Mouse (Mus musculus): Measurements from ENCODE around the gene Scfd2. TPM values are rescaled to one million over a fixed set of nuclear protein-coding genes. Genes with fewer than 3 reads are reported as not detected.

Scfd2 gene
- polyA plus RNA-seq (2011; ENCODE audit: insufficient read depth, insufficient read length, low replicate concordance, missing spikeins) = 3.1 and 8.1 TPM in 2 replicates

DNA sequence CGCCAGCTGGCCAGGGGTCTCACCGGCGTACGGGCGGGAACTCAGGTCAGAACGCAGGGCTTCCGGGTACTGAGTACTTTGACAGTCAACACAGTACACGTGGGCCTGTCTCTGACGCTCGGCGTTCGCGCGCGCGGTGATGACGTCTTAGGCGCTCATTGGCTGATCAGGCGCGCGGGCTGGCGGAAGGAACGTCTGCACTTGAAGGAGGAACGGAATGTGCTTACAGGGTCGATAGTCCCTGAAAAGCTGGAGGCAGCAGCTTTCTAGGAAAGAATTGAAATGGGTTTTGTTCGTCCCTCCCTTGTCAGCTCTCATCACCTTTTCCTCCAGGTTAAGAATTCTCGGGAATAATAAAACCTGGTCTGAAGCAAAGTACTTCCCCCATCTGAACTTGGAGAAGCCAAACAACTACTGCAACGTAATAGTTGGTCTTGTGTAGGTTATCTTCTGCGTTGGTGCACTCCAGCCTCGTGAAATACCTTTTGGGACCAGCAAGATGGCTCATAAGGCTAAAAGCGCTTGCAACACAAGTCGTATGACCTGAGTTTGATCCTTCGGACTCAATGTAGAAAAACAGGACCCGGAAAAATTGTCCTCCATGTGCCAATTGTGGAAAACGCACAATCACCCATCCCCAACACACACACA, at the start of gene Scfd2:
Gene Scfd2 (minus strand): TSS at position 130 of the 651 bp plus-strand sequence.
- Histone ChIP-seq H3K4me1 (ENCODE audit: control insufficient read depth, insufficient read depth, low read length) (peaks cover 5% of the 10 kb centered on the region; the same call in 1 of the 2 replicates), H3K27ac (ENCODE audit: control insufficient read depth, insufficient read depth, low read depth, low read length, poor library complexity) (peak within 1 kb of the TSS; percentile 35), H3K4me3 (replicated peaks; ENCODE audit: control insufficient read depth, low read depth, low read length) (peak within 1 kb of the TSS; percentile 90)
- 6% methylated on average over 35 of the region's 35 CpGs for whole genome bisulfite sequencing
- TF ChIP-seq POLR2A (IDR thresholded peaks at IDR 0.05; ENCODE audit: borderline replicate concordance, control insufficient read depth, low read depth, low read length) = peak; percentile 75; the same call in 1 of the 2 replicates
- no peak for TF ChIP-seq CTCF (IDR thresholded peaks at IDR 0.05; ENCODE audit: control insufficient read depth, insufficient read depth, low read length)

DNA sequence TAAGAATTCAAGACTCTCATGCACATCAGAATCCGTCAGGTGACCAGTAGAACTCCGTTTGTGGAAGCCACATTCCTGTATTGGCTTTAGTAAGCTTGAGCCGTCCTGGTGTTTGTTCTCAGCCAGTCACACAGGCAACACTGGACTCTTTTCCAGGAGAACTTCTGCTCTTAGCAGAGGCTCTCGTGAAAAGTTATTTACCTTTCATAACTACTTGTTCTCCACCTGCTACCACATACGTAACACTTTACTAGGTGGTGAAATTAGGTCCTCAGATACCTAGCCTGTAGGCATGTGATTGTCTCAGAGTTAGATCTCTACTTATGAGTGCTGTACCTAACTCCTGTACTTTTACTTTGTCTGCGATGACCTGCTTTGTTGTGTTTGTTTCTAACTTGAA, 40.2 kb upstream of the Scfd2 start:
- Histone ChIP-seq H3K4me3 (replicated peaks; ENCODE audit: control insufficient read depth, low read depth, low read length) (no peak overlapping the region), H3K4me1 (ENCODE audit: control insufficient read depth, insufficient read depth, low read length) (no peaks in the 10 kb centered on the region), H3K27ac (ENCODE audit: control insufficient read depth, insufficient read depth, low read depth, low read length, poor library complexity) (no peak overlapping the region)
- 87% methylated on average over 6 of the region's 6 CpGs for WGBS
- TF ChIP-seq CTCF (IDR thresholded peaks at IDR 0.05; ENCODE audit: control insufficient read depth, insufficient read depth, low read length) (no peak), POLR2A (IDR thresholded peaks at IDR 0.05; ENCODE audit: borderline replicate concordance, control insufficient read depth, low read depth, low read length) (no peak)

DNA sequence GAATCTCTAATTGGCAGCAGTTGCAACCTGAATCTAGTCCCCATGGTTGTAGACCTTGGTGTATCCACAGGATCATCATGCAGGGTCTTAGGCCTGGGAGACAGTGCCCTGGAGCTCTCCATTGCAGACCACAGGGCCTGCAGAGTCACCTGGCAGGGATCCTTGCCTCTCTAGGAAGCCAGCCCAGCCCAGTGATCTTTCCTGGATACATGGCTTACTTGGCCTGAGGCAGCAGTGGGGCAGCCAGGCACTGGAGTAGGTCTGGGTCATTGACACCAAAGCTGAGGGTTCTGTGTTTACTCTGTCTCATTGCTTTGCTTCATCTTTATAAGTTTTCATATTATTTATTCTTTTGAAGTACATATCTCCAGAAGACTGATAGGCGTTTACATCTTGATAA, 29.6 kb upstream of the Scfd2 start:
- H3K27ac ChIP-seq (ENCODE audit: control insufficient read depth, insufficient read depth, low read depth, low read length, poor library complexity) = no peak overlapping the region
- no peak overlapping the region for H3K4me3 ChIP-seq (replicated peaks; ENCODE audit: control insufficient read depth, low read depth, low read length)
- H3K4me1 ChIP-seq (ENCODE audit: control insufficient read depth, insufficient read depth, low read length) = no peaks in the 10 kb centered on the region
- TF ChIP-seq CTCF (IDR thresholded peaks at IDR 0.05; ENCODE audit: control insufficient read depth, insufficient read depth, low read length) = no peak
- no peak for TF ChIP-seq POLR2A (IDR thresholded peaks at IDR 0.05; ENCODE audit: borderline replicate concordance, control insufficient read depth, low read depth, low read length)
- WGBS = 84% methylated on average over 1 of the region's 1 CpGs

DNA sequence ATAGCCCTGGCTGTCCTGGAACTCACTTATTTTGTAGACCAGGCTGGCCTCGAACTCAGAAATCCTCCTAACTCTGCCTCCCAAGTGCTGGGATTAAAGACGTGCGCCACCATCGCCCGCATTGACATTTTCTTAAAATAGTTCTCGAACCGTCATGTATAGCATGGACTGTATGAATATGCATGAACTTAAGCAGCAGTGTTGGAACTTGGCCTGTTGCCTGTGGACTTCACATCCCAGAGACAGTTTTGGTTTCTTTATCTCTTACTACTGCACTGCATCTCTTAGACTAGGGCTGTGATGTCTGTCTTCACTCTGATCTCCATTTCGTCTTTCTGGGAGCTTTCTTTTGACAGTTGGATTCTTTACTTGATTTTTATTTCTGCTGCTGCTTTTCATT, 18.0 kb upstream of the Scfd2 start:
- TF ChIP-seq POLR2A (IDR thresholded peaks at IDR 0.05; ENCODE audit: borderline replicate concordance, control insufficient read depth, low read depth, low read length) = no peak
- WGBS = 90% methylated on average over 8 of the region's 8 CpGs

DNA sequence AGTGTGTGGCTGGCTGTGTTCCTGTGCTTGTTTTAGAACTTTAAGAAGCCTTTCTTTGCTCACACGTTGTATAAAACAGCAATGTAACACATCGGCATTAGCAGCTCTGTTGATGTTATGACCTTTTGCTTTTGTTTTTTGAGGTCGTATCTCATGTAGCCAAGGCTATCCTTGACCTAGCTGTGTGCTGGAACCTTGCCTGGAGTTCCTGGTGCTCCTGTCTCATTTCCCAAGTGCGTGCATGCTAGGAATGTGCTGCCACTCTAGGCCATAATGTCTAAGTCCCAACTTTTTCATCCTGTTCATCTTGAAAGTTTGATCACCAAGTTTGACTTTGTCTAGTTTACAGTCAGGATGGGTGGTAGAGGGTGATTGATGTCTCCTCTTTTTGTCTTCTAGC, 14.0 kb upstream of the Scfd2 start:
- no peak overlapping the region for H3K27ac ChIP-seq (ENCODE audit: control insufficient read depth, insufficient read depth, low read depth, low read length, poor library complexity)
- TF ChIP-seq POLR2A (IDR thresholded peaks at IDR 0.05; ENCODE audit: borderline replicate concordance, control insufficient read depth, low read depth, low read length) (no peak), CTCF (IDR thresholded peaks at IDR 0.05; ENCODE audit: control insufficient read depth, insufficient read depth, low read length) (no peak)
- no peaks in the 10 kb centered on the region for H3K4me1 ChIP-seq (ENCODE audit: control insufficient read depth, insufficient read depth, low read length)
- 93% methylated on average over 4 of the region's 4 CpGs for WGBS
- no peak overlapping the region for H3K4me3 ChIP-seq (replicated peaks; ENCODE audit: control insufficient read depth, low read depth, low read length)

More for the DNA sequence above, 18.0 kb upstream of the Scfd2 start:
- Histone ChIP-seq H3K27ac (ENCODE audit: control insufficient read depth, insufficient read depth, low read depth, low read length, poor library complexity) (no peak overlapping the region), H3K4me3 (replicated peaks; ENCODE audit: control insufficient read depth, low read depth, low read length) (no peak overlapping the region), H3K4me1 (ENCODE audit: control insufficient read depth, insufficient read depth, low read length) (no peaks in the 10 kb centered on the region)

DNA sequence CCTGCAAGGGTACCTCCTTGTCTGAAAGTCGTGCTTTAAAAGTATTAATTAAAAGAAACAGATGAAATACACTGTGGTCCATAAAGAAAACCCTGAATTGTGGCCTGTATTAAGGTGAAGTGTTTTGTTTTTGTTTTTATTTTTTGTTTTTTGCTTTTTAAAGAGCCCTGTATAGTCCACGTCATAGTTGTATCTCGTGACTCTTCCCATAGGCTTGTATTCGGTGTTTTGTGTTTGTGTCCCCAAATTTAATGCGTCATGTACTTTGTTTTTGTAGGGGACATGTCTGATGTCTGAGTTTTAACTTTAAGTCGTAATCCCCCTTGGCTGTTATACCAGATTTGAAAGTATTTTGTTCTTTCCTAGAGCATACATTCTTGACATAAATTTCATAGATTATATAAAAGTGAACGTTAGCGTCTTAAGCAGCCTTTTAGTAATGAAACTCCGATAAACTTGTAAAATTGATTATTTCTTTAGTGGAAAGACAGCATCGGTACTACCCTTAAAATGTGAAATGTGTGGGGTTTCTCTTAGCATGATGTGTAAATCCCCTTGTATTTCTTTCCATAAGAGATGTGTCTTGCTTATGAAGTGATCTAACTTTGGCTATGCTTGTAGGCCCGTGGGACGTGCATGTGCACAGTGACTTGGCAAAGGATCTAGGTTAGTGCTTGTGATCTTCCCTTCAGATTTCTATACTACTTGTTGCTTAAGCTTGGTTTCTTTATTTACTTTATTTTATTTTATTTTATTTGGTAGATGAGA, 4.8 kb upstream of the Scfd2 start:
- Histone ChIP-seq H3K27ac (ENCODE audit: control insufficient read depth, insufficient read depth, low read depth, low read length, poor library complexity) (no peak overlapping the region), H3K4me3 (replicated peaks; ENCODE audit: control insufficient read depth, low read depth, low read length) (peak overlapping the region; percentile 97), H3K4me1 (ENCODE audit: control insufficient read depth, insufficient read depth, low read length) (peaks cover 1% of the 10 kb centered on the region; the same call in 1 of the 2 replicates)
- no peak for TF ChIP-seq CTCF (IDR thresholded peaks at IDR 0.05; ENCODE audit: control insufficient read depth, insufficient read depth, low read length)
- TF ChIP-seq POLR2A (IDR thresholded peaks at IDR 0.05; ENCODE audit: borderline replicate concordance, control insufficient read depth, low read depth, low read length) = no peak
- WGBS = 37% methylated on average over 12 of the region's 12 CpGs

DNA sequence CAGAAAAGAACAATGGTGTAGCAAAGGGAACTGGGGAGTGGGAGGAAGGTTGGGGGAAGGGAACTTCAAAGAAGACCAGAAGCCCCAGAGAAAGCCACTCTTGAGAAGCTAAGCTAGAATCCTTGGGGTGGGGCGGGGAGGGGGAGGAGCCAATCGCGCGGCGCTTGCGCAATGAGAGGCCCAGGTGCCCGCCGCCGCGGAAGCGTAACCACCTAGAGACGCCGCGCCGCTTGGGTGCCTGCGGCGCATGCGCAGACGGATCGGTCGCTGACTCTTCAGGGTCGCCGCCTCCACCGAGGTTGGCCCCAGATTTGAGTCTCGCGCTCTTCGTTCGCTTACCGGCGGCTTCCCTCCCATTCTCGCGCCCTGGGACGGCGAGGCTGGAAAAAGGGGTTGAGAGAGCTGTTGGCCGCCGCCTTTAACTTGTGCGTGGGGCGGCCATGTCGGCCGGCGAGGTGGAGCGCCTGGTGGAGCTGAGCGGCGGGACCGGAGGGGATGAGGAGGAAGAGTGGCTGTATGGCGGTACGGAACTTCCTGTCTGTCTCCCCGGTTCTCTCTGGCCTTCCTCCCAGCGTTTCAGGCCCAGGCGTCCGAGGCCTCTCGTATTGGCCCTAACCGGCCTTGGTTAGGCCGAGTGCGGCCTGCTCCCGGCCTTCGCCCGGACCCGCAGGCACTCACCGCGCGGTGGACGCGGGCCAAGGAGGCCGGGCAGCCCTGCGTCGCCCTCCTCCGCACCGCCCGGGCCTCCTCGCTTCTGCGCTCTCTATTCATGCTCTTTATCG, 3.9 kb upstream of the Scfd2 start, which contains the start of gene Fip1l1:
Gene Fip1l1 (plus strand): TSS at position 210 of the 782 bp plus-strand sequence.
- peaks cover 4% of the 10 kb centered on the region; the same call in 1 of the 2 replicates for H3K4me1 ChIP-seq (ENCODE audit: control insufficient read depth, insufficient read depth, low read length)
- WGBS = under 1% methylated on average over 72 of the region's 73 CpGs
- H3K4me3 ChIP-seq (replicated peaks; ENCODE audit: control insufficient read depth, low read depth, low read length) = peak within 1 kb of the TSS; percentile 97
- H3K27ac ChIP-seq (ENCODE audit: control insufficient read depth, insufficient read depth, low read depth, low read length, poor library complexity) = peak within 1 kb of the TSS; percentile 98
- TF ChIP-seq POLR2A (IDR thresholded peaks at IDR 0.05; ENCODE audit: borderline replicate concordance, control insufficient read depth, low read depth, low read length) (peak; percentile 75; the same call in 1 of the 2 replicates), CTCF (IDR thresholded peaks at IDR 0.05; ENCODE audit: control insufficient read depth, insufficient read depth, low read length) (0 out of 2 replicates have a peak, but pooled peaks have one; percentile 1)

Measured in bone marrow, adult 2 months (tissue).